9 mouse cellular contexts compared by ENCODE assay signal in the genomic region with DNA sequence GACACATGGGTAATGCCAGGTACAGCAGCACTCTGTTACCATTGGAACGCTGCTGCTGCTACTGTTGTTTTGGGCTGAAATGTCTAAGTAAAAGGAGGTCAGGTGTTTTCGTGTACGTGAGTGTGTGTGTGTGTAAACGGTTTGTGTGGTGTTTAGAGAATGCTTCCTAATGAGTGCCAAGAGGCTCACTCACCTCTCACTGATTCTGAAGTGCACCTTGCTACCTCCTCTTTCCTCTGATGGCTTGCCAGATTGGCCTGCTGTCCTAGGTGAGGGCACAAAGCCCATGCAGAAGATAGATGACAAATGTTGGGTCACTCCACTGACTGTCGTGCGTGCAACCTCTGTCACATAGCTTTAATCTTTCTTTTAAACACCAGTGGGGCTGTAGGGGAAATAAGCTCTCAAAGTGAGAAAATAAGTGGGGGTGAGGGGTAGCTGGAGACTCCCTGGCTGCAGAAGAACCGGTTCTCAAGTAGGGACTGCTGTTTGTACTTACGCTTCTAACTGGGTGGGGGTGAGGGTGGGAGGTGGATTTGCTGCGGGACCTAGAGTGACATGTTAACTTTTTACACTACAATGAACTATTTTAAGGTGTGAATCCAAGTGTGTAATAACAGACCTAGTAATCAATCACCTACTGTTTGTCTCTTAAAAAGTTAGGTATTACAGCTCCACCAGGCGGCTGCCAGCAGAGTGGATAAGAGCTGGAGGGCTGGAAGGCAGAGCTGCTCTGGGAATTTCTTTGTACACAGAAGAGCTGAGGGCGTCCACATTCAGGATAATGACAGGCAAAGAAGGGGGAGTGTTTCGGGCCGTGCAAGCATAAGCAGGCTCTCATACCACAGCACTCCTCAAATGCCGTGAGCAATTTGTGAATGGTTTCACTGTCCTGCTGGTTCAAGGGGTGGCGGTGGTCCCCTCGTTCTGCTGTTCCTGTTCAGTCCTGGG. TPM values are rescaled to one million over a fixed set of nuclear protein-coding genes. Genes with fewer than 3 reads are reported as not detected.
A peak's percentile ranks its signal among the peaks of the same experiment; 100 is the strongest.
DNase-seq lines count a peak whose midpoint lies in the region; ATAC-seq and TF ChIP-seq lines count a peak whose summit lies in the region.
"Had no signal": no experiment of that assay in that cellular context is flagged by ENCODE, and none has a peak within 500 bp of the region (broad histone marks: within the 10 kb centered on the region; RNA-seq: fewer than 3 reads in every experiment).

No protein-coding gene starts in this region.

- TF ChIP-seq POLR2A in bone marrow, adult 2 months (IDR thresholded peaks at IDR 0.05; ENCODE audit: borderline replicate concordance, control insufficient read depth, low read depth, low read length): no peak

- no peaks in the 10 kb centered on the region for H3K27me3 ChIP-seq in forebrain, embryonic 13.5 days
- H3K27me3 ChIP-seq in kidney, postnatal 0 days (ENCODE audit: insufficient read depth, low read length): no peaks in the 10 kb centered on the region
- H3K27me3 ChIP-seq in midbrain, embryonic 12.5 days: no peaks in the 10 kb centered on the region

- 46% methylated on average over 16 of the region's 16 CpGs for WGBS in bone marrow, adult 2 months
- WGBS in forebrain, embryonic 13.5 days: 37% methylated on average over 16 of the region's 16 CpGs
- 44% methylated on average over 16 of the region's 16 CpGs for WGBS in kidney, postnatal 0 days
- 52% methylated on average over 16 of the region's 16 CpGs for WGBS in midbrain, embryonic 12.5 days

- H3K4me2 ChIP-seq in forebrain, embryonic 13.5 days: 0 out of 2 replicates have a peak overlapping the region, but pooled peaks have one; percentile 14
- H3K4me2 ChIP-seq in kidney, postnatal 0 days (ENCODE audit: low read length): no peak overlapping the region
- H3K4me2 ChIP-seq in midbrain, embryonic 12.5 days (replicated peaks): peak overlapping the region; percentile 21; the same call in 1 of the 2 replicates

- H3K36me3 ChIP-seq in forebrain, embryonic 13.5 days (ENCODE audit: poor library complexity, severe bottlenecking): peaks cover 14% of the 10 kb centered on the region
- peaks cover 5% of the 10 kb centered on the region; the same call in 1 of the 2 replicates for H3K36me3 ChIP-seq in kidney, postnatal 0 days (ENCODE audit: insufficient read depth, low read length)
- peaks cover 10% of the 10 kb centered on the region for H3K36me3 ChIP-seq in midbrain, embryonic 12.5 days

- TF ChIP-seq CTCF in bone marrow, adult 2 months (IDR thresholded peaks at IDR 0.05; ENCODE audit: control insufficient read depth, insufficient read depth, low read length): no peak
- peak; percentile 58 for TF ChIP-seq CTCF in kidney, postnatal 0 days (IDR thresholded peaks at IDR 0.05; ENCODE audit: low read depth)

- peak overlapping the region; percentile 67 for H3K27ac ChIP-seq in bone marrow, adult 2 months (ENCODE audit: control insufficient read depth, insufficient read depth, low read depth, low read length, poor library complexity)
- no peak overlapping the region for H3K27ac ChIP-seq in forebrain, embryonic 13.5 days
- no peak overlapping the region; the same call in 1 of the 2 replicates for H3K27ac ChIP-seq in kidney, postnatal 0 days
- peak overlapping the region; percentile 42; the same call in 1 of the 2 replicates for H3K27ac ChIP-seq in midbrain, embryonic 12.5 days (replicated peaks)

- H3K4me3 ChIP-seq in bone marrow, adult 2 months (replicated peaks; ENCODE audit: control insufficient read depth, low read depth, low read length): no peak overlapping the region
- no peak overlapping the region for H3K4me3 ChIP-seq in forebrain, embryonic 13.5 days
- H3K4me3 ChIP-seq in kidney, postnatal 0 days (replicated peaks; ENCODE audit: low read depth, low read length): no peak overlapping the region
- no peak overlapping the region for H3K4me3 ChIP-seq in midbrain, embryonic 12.5 days

- DNase-seq in Muller cell, postnatal 12 days (ENCODE audit: inconsistent ontology term): peak; percentile 69
- DNase-seq in kidney, postnatal 0 days (ENCODE audit: low spot score): peak; percentile 76
- DNase-seq in layer of hippocampus, postnatal 25 days (ENCODE audit: extremely low spot score in 1 of 2, low spot score in 1 of 2): no peak
- no peak for DNase-seq in left cerebral cortex, adult 8-10 months (ENCODE audit: low spot score in 2 of 2)
- DNase-seq in urinary bladder, postnatal 36 days (ENCODE audit: low spot score in 2 of 2): no peak

- no peaks in the 10 kb centered on the region for H3K9me3 ChIP-seq in forebrain, embryonic 13.5 days (replicated peaks)
- no peaks in the 10 kb centered on the region for H3K9me3 ChIP-seq in kidney, postnatal 0 days (replicated peaks; ENCODE audit: low read length)
- no peaks in the 10 kb centered on the region for H3K9me3 ChIP-seq in midbrain, embryonic 12.5 days

- H3K9ac ChIP-seq in forebrain, embryonic 13.5 days: no peak overlapping the region
- H3K9ac ChIP-seq in kidney, postnatal 0 days (ENCODE audit: low read depth, low read length): no peak overlapping the region
- H3K9ac ChIP-seq in midbrain, embryonic 12.5 days (replicated peaks): no peak overlapping the region

- H3K4me1 ChIP-seq in bone marrow, adult 2 months (ENCODE audit: control insufficient read depth, insufficient read depth, low read length): peaks cover 29% of the 10 kb centered on the region
- peaks cover 23% of the 10 kb centered on the region for H3K4me1 ChIP-seq in forebrain, embryonic 13.5 days
- H3K4me1 ChIP-seq in kidney, postnatal 0 days (replicated peaks; ENCODE audit: insufficient read depth, low read length): peaks cover 34% of the 10 kb centered on the region
- peaks cover 35% of the 10 kb centered on the region for H3K4me1 ChIP-seq in midbrain, embryonic 12.5 days

- peak; percentile 53; the same call in 1 of the 2 replicates for ATAC-seq in forebrain, embryonic 13.5 days
- ATAC-seq in kidney, postnatal 0 days (replicated peaks; ENCODE audit: low FRiP score, low read depth): 0 out of 2 replicates have a peak, but pooled peaks have one; percentile 25
- ATAC-seq in midbrain, embryonic 12.5 days (ENCODE audit: low FRiP score, low read depth): peak; percentile 60

RNA-seq across cellular contexts. Expression of a gene that starts 10.4 kb away (rescaled TPM):
- 10.2 and 13.9 TPM in 2 replicates for polyA plus RNA-seq in bone marrow, adult 2 months (2011; ENCODE audit: insufficient read depth, insufficient read length, low replicate concordance, missing spikeins)
- polyA plus RNA-seq in forebrain, embryonic 13.5 days (2015; fragmentation: Nextera tagmentation; extraction: Ambion mirVana): 47.1 and 51.2 TPM in 2 replicates
- polyA plus RNA-seq in kidney, postnatal 0 days (2015; fragmentation: Nextera tagmentation; extraction: Ambion mirVana): 29.0 and 32.2 TPM in 2 replicates
- 56.5 and 57.3 TPM in 2 replicates for polyA plus RNA-seq in midbrain, embryonic 12.5 days (2016; fragmentation: Nextera tagmentation; extraction: Ambion mirVana)
- total RNA-seq in layer of hippocampus, postnatal 25 days (2021): 10 to 100 TPM; 55.6 to 60.3 TPM
- 10 to 100 TPM; 41.2 to 50.7 (median 46.4) TPM for total RNA-seq in left cerebral cortex, adult 8-10 months (2022)

RNA-seq across cellular contexts. Expression of a gene that starts 10.5 kb away (rescaled TPM):
- not detected in 2 replicates for polyA plus RNA-seq in bone marrow, adult 2 months (2011; ENCODE audit: insufficient read depth, insufficient read length, low replicate concordance, missing spikeins)
- polyA plus RNA-seq in forebrain, embryonic 13.5 days (2015; fragmentation: Nextera tagmentation; extraction: Ambion mirVana): 0.06 and 0.18 TPM in 2 replicates
- polyA plus RNA-seq in kidney, postnatal 0 days (2015; fragmentation: Nextera tagmentation; extraction: Ambion mirVana): 0.08 and 0.11 TPM in 2 replicates
- not detected in 2 replicates for polyA plus RNA-seq in midbrain, embryonic 12.5 days (2016; fragmentation: Nextera tagmentation; extraction: Ambion mirVana)
- under 1 TPM; 0.12 to 0.25 TPM for total RNA-seq in layer of hippocampus, postnatal 25 days (2021)
- under 1 TPM in 2 of 4 experiments, not detected in 2; 0.11 to 0.19 TPM for total RNA-seq in left cerebral cortex, adult 8-10 months (2022)
- total RNA-seq: neutrophil, adult 5-6 weeks had no signal

Comparison
In these comparisons a context has a peak if more than half of its experiments do, and no peak if none do; other contexts are left out.
1. DNase-seq: peak in Muller cell, postnatal 12 days (single experiment) and kidney, postnatal 0 days (single experiment); none in layer of hippocampus, postnatal 25 days (0 of 2), left cerebral cortex, adult 8-10 months (0 of 2) and urinary bladder, postnatal 36 days (0 of 2).
2. H3K27ac ChIP-seq: peak in bone marrow, adult 2 months (single experiment) and midbrain, embryonic 12.5 days (single experiment); none in forebrain, embryonic 13.5 days (single experiment) and kidney, postnatal 0 days (single experiment).
3. Peak in every context shown above with its lines, with median percentiles within 50 percentile points of each other: ATAC-seq.